Mouse (Mus musculus) right cerebral cortex, postnatal 4 days (tissue): Measurements from ENCODE around the gene Als2.
A peak's percentile ranks its signal among the peaks of the same experiment; 100 is the strongest.

Experiments
- DNase-seq: peaks from one replicate; pipeline ENCODE4 v3.0.0-alpha.2; 2022

Gene Als2

DNA sequence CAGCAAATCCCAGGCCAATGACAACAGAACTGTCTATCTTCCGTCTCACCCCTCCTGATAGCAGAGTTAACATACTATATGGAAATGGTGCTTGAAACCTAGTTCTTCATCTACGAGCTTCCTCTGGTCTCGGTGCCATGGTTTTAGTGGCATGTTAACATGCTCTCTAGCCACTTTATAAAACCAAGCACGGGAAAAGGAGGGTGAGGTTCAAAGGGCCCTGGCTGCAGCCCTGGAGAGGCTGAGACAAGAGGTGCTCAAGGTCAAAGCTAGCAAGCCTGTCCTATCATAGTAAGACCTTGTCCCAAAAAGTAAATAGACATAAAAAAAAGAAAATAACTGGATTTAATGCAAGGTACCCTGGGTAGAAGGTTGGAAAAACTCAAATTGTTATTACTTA, 25.4 kb downstream of the Als2 start:
- DNase-seq = no peak

DNA sequence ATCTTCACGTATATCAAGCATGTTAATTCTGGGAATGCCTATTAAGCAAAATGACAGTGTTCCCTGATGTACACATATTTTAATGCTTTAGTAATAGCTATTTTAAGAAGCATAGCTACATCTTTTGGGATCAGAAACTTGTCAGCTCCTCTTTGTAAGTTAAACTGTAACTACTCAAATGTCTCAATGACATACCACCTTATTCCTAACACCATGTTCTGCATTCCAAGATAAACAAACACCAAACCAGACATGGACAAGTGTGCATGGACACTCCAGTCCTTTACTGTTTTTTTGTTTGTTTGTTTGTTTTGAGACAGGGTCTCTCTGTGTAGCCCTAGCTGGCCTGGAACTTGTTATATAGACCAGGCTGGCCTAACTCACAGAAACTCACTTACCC, 28.7 kb downstream of the Als2 start:
- no peak for DNase-seq

DNA sequence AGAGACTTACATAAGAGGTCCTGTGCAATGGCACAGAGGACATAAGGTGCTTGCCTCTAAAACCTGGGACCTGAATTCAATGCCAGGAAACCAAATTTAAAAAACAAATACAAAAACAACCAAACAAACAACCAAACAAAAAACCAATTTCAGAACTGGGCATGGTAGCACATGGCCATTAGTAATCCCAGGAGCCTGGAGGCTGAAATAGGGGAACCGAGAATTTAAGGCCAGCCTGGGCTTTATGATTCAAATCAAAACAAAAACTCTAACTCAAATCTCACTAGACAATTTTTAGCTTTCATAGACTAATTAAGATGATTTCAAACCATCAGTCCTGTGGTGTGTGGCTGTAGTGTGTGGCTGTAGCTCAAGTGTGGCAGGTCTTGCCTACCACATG, 32.5 kb downstream of the Als2 start:
- no peak for DNase-seq

DNA sequence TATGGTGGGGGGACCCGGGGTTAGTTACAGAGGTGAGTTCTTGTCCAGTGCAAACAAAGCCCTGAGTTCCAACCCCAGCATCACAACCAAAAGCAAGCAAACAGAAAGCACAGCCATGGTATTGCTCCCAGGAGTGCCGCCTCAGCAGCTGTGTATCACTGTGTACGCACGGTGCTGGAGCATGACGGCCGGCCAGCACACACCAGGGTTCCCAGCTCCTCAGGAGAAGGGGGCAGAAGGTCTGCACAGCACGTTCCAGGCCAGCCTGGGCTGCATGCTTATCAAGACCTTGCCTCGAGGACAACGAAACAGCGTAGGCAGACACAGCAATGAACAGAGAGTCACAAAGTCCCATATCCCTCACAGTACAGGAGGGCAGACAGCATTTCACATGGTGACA, 34.7 kb downstream of the Als2 start:
- DNase-seq = no peak

DNA sequence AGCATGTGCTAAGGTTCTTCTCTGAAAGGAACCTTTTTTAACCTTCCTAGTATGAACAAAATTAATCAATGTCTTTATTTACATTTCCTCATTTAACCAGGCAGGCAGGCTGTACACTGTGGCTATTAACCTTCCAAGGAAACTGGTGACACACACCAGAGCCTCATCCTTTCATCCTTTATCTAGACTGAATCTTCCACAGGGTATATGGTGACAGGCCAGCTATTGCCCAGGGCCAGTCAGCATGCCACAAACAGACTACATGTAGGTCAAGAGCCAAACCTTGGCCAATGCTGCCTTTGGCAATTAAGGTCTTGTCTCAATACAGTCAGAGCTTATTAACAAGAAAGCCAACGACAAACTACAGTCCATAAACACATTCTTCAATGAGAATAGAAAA, 35.5 kb downstream of the Als2 start:
- DNase-seq = no peak

DNA sequence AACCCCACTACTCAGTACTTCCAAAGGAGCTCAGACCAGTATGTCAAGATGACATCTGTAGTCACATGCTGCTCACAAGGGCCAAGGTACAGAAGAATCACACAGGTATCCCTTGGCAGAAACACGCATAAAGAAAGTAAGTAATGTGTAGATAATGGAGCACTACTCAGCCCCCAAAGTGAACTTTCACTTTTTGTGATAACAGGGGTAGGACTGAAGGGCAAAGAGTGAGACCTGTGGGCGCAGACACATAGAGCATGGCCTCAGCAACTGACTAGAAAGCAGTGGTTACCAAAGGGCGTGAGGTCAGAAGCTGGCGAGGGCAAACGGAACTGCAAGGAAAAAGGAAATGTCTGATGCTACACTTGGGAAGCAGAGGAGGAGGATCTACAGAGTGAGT, 36.1 kb downstream of the Als2 start:
- no peak for DNase-seq

DNA sequence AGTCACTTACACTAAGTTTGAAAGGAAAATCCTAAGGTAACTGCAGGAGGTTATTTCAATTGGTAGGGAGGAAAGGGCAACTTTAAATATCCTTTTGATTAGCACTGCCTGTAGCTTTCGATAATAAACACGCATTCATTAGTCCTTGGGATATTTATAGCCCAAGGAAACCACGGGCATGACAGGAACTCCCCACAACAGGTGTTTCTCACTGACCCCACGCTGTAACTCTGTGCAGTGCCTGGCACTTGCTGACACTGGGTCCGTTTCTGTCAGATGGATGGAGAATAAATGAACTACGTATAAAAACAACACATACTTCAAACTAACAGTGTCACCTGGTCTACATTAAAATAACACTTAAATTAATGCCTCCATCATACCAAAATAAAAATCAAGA, 42.1 kb downstream of the Als2 start:
- DNase-seq = no peak

DNA sequence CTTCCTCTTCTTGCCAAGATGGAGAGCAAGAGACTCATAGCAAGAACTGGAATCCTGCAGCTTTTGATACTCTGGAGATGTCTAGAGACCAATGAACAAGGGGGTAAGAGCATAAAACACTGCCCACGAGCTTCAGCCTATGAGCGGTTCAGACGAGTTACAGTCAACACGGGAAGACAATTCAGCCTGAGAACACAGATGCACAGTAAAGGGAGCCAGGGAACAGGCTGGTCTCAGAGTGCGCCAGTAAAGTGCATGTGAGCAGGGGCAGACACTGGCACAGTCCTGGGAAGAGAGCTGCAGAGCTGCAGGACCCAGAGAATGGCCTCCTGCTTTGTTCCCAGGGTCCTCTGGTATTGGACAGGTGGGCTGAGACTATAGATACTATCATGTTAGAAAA, 49.2 kb downstream of the Als2 start:
- no peak for DNase-seq

DNA sequence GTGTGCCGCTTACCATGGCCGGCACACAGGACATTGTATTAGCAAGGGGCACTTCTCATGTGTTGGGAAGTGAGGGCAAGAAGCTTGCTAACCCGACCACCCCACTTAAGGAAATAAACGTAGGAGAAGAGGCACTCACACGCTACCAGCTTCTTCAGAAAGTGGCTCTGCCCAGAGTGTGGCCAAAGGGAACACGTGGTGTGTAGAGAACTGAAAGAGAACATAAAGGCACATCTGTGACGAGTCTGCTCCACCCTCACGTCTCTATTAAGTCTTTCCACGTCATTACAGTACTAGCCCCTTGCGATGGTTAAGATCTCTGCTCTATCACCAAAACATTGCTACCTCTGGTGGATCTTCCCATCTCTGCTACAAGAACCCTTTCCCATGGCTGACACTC, 50.7 kb downstream of the Als2 start:
- no peak for DNase-seq

DNA sequence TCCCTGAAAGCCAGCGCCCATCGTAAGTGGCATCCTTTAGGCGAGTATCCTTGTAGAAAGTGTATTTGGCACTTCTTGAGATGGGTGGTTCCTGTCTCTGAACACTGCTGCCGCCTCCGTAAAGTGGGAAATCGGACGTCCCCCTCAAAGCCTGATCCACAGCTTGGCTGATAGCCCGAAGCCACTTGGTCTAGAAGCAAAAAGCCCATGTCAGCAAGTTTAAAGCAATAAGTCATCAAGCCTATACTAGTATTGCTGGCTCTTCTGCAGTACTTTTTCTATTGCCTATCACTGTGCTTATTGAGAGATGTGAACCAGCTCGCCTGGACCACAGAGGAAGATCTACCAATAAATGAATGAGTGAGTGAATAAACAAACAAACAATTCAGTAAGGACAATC, 51.6 kb downstream of the Als2 start:
- DNase-seq = no peak

DNA sequence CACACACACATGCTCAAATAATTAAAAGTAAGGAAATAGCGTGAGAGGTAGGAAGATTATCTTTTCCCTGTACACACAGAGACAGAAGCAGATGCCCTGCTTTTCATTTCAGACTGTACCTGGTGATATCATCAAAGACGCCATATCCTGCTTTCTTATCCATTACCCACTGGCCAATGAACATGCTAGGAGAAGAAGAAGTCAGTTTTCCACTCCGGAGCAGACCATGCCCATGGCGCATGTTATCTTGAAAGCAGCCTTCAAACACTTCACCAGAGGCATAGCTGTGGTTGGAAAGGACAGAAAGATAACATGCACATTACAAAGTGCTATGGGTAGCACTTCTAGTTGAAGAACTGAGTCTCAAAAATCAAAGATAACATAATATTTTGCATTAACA, 54.0 kb downstream of the Als2 start:
- no peak for DNase-seq

DNA sequence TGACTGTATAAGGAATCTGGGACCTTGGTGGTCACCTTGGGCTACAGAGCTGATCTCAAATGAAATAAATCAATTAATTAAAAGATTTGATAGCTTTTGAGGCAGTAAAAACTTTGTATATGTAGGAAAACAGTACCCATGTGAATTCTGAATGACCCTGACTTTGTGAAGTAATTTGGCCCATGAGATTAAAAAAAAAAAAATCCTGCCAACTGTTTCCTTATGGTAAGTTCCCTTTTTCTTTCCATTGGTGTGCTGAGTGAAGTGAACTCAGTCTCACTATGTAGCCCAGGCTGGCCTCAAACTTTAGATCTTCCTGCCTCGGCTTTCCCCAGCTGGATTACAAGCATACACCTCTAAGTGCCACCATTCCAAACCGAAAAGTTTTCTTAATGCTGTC, 54.7 kb downstream of the Als2 start:
- no peak for DNase-seq

DNA sequence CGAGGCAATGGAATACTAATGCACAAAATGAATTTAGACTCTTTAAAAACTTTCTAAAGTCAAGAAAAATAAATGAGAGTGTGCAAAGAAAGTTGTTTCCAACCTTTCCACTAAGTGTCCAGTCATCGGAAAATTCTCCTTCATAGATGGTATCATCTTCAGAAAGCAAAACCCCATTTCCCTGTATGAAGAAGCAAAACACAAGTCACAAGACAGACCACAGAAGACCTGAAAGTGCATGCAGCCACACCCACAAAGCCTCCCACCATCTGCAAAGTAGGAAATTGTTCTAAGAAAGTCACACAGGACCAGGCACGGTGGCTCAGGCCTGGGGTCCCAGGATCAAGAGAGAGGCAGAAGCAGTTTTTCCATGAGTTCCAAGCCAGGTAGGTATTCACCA, 57.0 kb downstream of the Als2 start:
- DNase-seq = no peak

DNA sequence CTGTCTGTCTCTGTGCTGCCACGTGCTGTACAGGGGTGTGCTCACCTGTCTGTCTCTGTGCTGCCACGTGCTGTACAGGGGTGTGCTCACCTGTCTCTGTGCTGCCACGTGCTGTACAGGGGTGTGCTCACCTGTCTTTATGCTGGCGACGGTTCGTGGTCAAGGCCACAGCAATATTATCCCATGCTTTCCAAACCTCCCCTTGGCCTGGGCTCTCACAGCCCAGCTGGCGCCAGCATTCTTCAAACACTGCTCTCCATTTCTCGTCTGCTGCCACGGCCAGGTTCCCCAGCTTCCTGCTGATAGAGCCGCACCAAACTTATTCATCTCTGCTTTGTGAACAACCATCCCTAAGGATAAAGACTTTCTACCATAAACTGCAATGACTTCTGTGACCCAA, 58.6 kb downstream of the Als2 start:
- no peak for DNase-seq

DNA sequence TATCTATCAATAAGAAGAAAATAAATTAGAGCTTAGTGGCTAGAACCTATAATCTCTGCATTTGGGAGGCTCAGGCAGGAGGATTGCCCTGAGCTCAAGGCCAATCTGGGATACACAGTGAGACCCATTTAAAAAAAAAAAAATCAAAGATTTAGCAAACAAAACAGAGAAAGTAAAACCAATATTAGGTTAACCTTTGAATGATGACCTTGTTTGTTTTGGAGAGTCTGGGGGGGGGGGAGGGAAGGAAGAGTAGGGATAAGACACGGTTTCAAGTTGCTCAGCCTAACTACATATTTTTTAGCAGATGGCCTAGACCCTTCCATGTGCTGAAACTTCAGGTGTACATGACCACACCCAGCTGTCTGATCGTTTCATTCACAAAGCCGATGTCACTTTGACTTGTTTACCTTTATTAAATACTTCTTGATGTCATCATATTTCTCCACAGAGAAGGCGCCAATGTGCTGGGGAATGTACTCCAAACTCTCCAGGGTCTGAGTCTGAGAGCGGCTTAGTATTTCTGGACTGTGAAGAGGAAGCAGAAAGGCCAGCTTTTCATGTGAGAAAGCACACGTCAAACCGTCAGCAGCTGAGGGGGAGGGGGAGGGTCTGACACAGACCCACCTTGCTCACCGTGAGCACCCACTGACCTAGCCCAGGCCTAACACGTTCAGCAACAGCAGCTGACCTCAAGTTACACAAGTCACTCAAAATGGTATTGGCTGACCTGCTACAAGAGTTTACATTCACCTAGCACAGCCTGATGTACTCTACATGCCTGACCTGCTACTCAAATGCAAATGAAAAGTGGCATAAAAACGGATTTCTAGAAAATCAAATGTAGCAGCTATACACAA, 62.3 kb downstream of the Als2 start:
- DNase-seq = no peak

DNA sequence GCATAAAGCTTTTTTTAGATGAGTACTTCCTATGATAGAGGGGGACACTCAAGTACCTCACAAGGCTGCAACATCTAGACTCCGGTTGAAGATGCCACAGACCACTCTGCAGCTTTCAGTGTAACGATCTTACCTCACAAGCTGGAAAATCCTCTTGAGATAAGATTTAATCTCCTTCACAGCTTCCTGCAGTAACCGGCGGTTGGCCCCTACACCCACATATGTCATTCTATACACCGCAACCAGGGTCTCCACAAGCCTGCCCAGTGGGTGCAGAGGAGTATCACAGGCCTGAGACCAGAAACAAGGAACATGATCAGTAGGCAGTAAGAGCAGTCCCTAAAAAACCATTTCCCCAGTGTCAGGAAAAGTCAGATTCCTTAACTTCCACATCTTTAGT, 64.0 kb downstream of the Als2 start:
- no peak for DNase-seq

DNA sequence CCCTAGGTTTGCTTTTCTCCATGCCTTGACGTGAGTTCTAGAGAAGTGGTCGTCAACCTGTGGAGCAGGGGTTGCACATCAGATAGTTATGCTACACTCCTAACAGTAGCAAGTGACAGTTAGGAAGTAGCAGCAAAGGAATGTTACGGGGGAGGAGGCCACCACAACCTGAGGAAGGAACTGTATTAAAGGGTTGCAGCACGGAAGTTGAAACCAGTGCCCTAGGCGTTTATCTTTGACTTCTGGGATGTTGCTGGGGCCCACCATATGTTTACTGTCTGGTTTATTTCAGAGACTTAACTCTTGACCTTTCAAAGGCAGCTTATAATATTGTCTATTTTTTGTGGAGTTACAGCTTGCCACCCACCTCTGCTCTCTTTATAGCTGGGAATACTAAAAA, 65.2 kb downstream of the Als2 start:
- no peak for DNase-seq

DNA sequence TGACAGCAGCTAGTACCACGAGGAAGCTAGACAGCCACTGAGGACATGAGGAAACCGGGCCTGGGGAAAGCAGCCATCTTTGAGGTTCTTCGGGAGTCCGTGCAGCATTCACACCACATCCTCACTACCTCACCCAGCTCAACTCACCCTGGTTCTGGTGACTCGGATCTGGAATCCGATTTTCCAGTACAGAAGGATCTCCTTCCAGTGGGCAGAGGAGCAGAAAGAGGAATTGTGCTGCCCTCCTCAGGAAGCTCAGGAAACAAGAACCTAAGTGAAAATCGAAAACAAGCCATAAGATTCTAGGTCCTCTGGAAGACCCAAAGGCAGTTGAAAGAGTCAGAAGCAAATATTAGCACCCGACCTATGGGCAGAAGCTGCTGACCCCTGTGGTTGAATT, 66.7 kb downstream of the Als2 start:
- DNase-seq = no peak

DNA sequence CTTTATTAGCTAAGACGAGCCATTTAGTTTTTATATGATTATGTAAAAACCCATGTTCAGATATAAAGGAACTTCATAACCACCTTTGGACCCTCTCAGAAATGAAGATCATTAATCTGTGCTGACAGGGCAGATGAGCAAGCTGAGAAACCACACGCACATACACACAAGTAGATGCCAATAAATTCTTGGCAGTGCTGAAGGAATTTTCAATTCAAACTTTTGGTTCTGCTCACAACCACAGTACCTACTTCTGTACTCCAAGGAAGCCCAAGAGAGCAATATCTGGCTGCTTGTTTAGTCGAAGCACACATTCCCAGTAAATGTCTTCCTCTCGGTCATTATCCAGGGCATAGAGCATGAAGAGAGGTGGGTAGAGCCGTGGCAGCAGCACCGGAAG, 67.4 kb downstream of the Als2 start:
- no peak for DNase-seq

DNA sequence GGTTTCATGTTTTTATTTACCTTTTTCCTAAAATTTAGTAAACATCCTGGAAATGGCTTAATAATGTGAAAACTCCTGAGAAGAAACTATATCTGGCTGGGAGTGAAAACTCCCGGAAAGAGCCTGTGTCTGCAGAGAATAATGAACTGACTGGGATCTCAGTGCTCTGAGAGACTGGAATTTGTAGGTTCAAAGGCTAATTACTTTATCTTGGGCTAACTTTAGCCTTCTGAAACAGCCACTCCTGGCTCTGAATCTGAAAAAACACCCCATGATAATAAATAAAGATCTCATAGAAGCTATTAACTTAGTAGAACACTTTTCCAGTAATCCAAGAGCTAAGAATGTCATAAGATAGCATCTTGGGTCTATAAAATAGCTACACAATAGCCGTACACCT, 68.5 kb downstream of the Als2 start:
- DNase-seq = no peak

DNA sequence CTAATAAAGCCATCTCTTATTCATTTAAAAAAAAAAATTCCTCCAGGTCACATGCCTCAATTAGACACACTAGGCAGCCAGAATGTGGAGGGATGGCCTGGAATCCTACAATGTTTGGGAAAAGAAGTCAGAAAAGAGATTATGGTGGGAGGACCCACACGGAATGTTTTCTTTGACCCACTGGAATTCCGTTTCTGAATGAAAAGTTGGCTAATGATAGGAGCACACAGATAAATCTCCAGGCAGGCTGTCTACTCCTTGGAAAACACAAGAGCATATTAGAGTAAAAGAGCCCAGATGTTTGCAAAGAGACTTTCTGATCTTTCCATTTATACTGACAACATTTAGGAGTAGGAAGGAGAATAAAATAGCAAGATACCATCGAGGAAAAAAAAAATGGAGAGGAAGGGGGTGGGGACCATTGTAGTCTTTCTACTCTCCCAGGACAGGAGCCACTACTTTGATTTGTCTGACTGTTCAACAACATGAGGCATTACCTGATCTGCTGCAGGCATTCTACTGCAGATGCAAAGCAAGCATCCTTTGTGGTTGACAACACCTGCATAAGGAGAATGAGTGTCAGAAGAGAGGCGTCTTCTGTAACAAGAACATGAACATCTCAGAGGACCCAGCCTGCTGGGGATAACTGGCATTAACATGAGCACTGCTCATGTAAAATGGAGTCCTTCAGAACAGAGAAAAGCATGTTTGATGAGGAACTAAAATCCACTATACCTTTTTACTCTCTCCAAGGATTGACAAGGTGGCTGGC, 69.2 kb downstream of the Als2 start:
- no peak for DNase-seq

DNA sequence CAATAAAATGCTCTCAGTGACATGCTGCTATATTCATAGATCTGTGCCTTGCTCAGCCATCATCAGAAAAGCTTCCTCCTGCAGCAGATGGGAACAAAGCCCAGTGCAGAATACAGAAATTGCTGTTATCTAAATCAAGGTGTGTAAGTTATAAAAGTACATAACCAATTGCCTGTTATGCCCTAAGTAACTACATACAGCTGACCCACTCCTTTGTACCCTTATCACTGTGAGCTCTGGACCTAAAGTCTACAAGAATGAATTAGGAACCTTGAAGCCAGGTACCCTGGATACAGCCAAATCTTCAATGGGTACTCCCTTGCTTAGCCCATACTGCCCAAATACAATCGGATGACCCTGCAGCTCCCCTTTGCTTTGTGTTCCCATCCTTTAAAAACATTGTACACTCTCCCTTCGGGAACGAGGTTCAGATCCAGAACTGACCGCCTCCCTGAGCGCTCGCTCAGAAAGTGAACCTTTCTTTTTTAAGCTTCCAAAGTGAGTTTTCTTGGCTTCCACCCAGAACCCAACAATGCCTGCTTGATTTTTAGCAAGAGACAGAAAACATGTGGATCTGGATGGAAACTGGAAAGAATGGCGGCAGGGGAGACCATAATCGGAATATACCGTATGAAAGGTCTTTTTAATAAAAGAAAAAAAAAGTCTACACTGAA, 70.7 kb downstream of the Als2 start:
- no peak for DNase-seq

DNA sequence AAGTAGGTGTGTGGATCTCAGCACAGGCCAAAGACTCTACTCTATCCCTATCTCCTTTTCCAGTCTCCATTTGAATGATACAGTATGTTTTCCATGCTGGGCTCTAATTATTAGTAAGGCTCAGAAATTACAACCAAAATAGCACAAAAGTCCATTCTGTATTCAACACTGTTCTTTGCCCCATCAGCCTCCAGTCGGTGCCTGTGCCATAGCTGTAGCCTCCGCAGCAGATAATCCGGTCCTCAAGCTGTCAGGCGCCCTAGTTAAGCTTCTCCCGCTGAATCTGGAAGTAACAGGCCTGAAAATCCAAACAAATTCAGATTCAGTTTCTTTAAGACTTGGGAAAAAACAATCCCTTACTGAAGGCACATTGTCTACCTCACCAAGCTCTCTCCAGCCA, 73.1 kb downstream of the Als2 start:
- DNase-seq = no peak

DNA sequence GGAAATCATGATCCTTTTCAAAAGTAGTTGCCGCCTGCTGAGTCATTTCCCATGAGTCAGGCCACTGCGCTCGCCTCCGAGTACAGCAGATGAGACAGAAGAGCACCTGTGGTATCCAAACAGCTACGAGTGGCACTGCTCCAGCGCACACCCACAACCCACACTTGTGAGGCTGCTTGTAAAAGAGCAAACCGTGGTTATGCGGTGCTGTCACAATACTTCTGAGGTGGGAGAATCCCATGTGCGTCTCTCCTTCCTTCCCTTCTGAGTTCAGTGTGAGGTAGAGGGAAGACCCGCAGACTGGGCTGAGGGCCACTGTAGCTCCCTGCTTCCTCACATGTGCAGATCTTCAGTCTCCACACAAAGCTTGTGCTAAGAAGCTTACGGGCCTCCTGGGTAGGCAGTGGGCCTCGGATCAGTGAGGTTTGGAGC, 74.0 kb downstream of the Als2 start, which contains the start of gene Mpp4:
Gene Mpp4, minus strand, starts transcription at position 360 of the 432 bp plus-strand sequence.
- DNase-seq = peak; percentile 15
